8 mouse cellular contexts compared by ENCODE assay signal in the genomic region with DNA sequence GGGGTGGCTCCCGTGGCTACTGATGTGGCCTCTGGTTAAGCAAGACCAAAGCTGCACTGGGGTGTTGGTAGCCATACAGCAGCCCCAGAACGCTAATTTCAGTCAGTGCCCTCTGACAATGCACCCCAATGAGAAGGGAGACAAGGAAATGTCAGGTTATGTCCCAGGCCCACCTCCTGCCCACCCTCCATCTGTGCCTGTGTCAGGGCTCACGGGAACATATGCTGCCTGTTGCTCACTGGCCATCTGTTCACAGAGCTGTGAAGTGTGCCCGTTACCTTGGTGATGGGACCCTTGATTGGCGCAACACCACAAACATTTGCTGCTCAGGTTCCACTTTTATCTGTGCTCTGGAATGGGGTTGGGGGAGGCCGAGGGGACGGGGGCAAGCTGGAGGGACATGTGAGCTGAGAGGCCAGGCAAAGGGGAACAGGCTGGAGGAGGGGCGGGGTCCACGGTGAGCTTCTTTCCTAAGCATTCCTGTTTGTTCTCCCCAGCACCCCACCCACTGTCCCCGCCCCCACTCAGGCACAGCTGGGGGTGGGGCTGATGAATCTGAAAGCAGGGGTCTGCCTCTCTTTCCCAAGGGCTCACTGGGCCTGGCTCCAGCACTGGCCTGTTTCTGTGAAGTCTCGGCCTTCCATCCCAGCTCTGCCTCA. TPM values are rescaled to one million over a fixed set of nuclear protein-coding genes. Genes with fewer than 3 reads are reported as not detected.
DNase-seq lines count a peak whose midpoint lies in the region; ATAC-seq lines count a peak whose summit lies in the region.

No protein-coding gene starts in this region.

- H3K4me1 ChIP-seq in hindbrain, embryonic 11.5 days (replicated peaks; ENCODE audit: control insufficient read depth, insufficient read depth, low read length), result peaks cover 12% of the 10 kb centered on the region
- H3K4me1 ChIP-seq in liver, embryonic 11.5 days (replicated peaks; ENCODE audit: control insufficient read depth, insufficient read depth, low read length), result peaks cover 14% of the 10 kb centered on the region

- peak overlapping the region; percentile 17; the same call in 1 of the 2 replicates for H3K4me2 ChIP-seq in hindbrain, embryonic 11.5 days (replicated peaks; ENCODE audit: low read depth, low read length)
- H3K4me2 ChIP-seq in liver, embryonic 11.5 days, result 0 out of 2 replicates have a peak overlapping the region, but pooled peaks have one; percentile 20

- 0 out of 2 replicates have a peak overlapping the region, but pooled peaks have one; percentile 7 for H3K9ac ChIP-seq in hindbrain, embryonic 11.5 days (ENCODE audit: low read depth, low read length)
- no peak overlapping the region for H3K9ac ChIP-seq in liver, embryonic 11.5 days (ENCODE audit: low read depth, low read length)

- DNase-seq in layer of hippocampus, adult 11-12 months (ENCODE audit: low spot score), result peak; percentile 51
- DNase-seq in layer of hippocampus, postnatal 25 days (ENCODE audit: extremely low spot score in 1 of 2, low spot score in 1 of 2), result no peak
- peak; percentile 76 for DNase-seq in hindbrain, embryonic 11.5 days (ENCODE audit: low spot score)
- peak; percentile 53 for DNase-seq in liver, embryonic 11.5 days (ENCODE audit: low spot score)
- DNase-seq in retina, postnatal 1 day, result peak; percentile 86
- no peak for DNase-seq in kidney, postnatal 25 days
- no peak for DNase-seq in ovary, postnatal 36 days (ENCODE audit: low spot score)

- H3K27me3 ChIP-seq in hindbrain, embryonic 11.5 days (ENCODE audit: control insufficient read depth, insufficient read depth, low read length), result no peaks in the 10 kb centered on the region
- no peaks in the 10 kb centered on the region for H3K27me3 ChIP-seq in liver, embryonic 11.5 days (replicated peaks; ENCODE audit: control insufficient read depth, insufficient read depth, low read length)

- no peaks in the 10 kb centered on the region for H3K36me3 ChIP-seq in hindbrain, embryonic 11.5 days (ENCODE audit: control insufficient read depth, insufficient read depth, low read length)
- no peaks in the 10 kb centered on the region for H3K36me3 ChIP-seq in liver, embryonic 11.5 days (ENCODE audit: control insufficient read depth, insufficient read depth, low read length)

- peak overlapping the region; percentile 60 for H3K27ac ChIP-seq in hindbrain, embryonic 11.5 days (ENCODE audit: low read depth, low read length)
- H3K27ac ChIP-seq in liver, embryonic 11.5 days (ENCODE audit: low read depth, low read length), result peak overlapping the region; percentile 15; the same call in 1 of the 2 replicates

- H3K4me3 ChIP-seq in hindbrain, embryonic 11.5 days (ENCODE audit: low read depth, low read length), result no peak overlapping the region
- no peak overlapping the region for H3K4me3 ChIP-seq in liver, embryonic 11.5 days (ENCODE audit: low read depth, low read length)

- H3K9me3 ChIP-seq in hindbrain, embryonic 11.5 days (ENCODE audit: control insufficient read depth, low read length), result no peaks in the 10 kb centered on the region
- H3K9me3 ChIP-seq in liver, embryonic 11.5 days (ENCODE audit: control insufficient read depth, low read length), result no peaks in the 10 kb centered on the region

- 4% methylated on average over 10 of the region's 11 CpGs for WGBS in hindbrain, embryonic 11.5 days
- 17% methylated on average over 11 of the region's 11 CpGs for WGBS in liver, embryonic 11.5 days

- ATAC-seq in common myeloid progenitor, adult 5-6 weeks (replicated peaks; ENCODE audit: low read depth, poor library complexity, severe bottlenecking), result peak; percentile 49
- peak; percentile 95 for ATAC-seq in hindbrain, embryonic 11.5 days (ENCODE audit: low FRiP score)
- peak; percentile 82 for ATAC-seq in liver, embryonic 11.5 days (replicated peaks; ENCODE audit: low FRiP score)

RNA-seq across cellular contexts. Expression of a gene that starts 44.6 kb away (rescaled TPM):
- 10 to 100 TPM; 42.3 to 45.1 TPM for total RNA-seq in layer of hippocampus, postnatal 25 days (2021)
- total RNA-seq in common myeloid progenitor, adult 5-6 weeks (2017), result 12.7 and 14.7 TPM in 2 replicates
- 34.7 and 35.8 TPM in 2 replicates for polyA plus RNA-seq in hindbrain, embryonic 11.5 days (2014; fragmentation: Nextera tagmentation; extraction: Ambion mirVana)
- polyA plus RNA-seq in liver, embryonic 11.5 days (2014; fragmentation: Nextera tagmentation; extraction: Ambion mirVana), result 13.0 and 15.3 TPM in 2 replicates

RNA-seq across cellular contexts. Expression of a gene that starts 59.0 kb away (rescaled TPM):
- 100 to 1,000 TPM; 119 to 138 TPM for total RNA-seq in layer of hippocampus, postnatal 25 days (2021)
- total RNA-seq in common myeloid progenitor, adult 5-6 weeks (2017), result 178 and 184 TPM in 2 replicates
- 275 and 283 TPM in 2 replicates for polyA plus RNA-seq in hindbrain, embryonic 11.5 days (2014; fragmentation: Nextera tagmentation; extraction: Ambion mirVana)
- 251 and 252 TPM in 2 replicates for polyA plus RNA-seq in liver, embryonic 11.5 days (2014; fragmentation: Nextera tagmentation; extraction: Ambion mirVana)

RNA-seq across cellular contexts. Expression of a gene that starts 59.1 kb away (rescaled TPM):
- 10 to 100 TPM; 28.5 to 32.7 TPM for total RNA-seq in layer of hippocampus, postnatal 25 days (2021)
- 48.1 and 58.4 TPM in 2 replicates for total RNA-seq in common myeloid progenitor, adult 5-6 weeks (2017)
- polyA plus RNA-seq in hindbrain, embryonic 11.5 days (2014; fragmentation: Nextera tagmentation; extraction: Ambion mirVana), result 72.1 and 76.7 TPM in 2 replicates
- 54.3 and 56.3 TPM in 2 replicates for polyA plus RNA-seq in liver, embryonic 11.5 days (2014; fragmentation: Nextera tagmentation; extraction: Ambion mirVana)

Comparison
In these comparisons a context has a peak if more than half of its experiments do, and no peak if none do; other contexts are left out.
1. DNase-seq: peak in layer of hippocampus, adult 11-12 months (single experiment), hindbrain, embryonic 11.5 days (single experiment), liver, embryonic 11.5 days (single experiment) and retina, postnatal 1 day (single experiment); none in layer of hippocampus, postnatal 25 days (0 of 2), kidney, postnatal 25 days (0 of 2) and ovary, postnatal 36 days (single experiment).
2. Peak in every context shown above with its lines, with median percentiles within 50 percentile points of each other: ATAC-seq.